Mouse (Mus musculus) forebrain, embryonic 10.5 days (tissue): ENCODE measurements around the gene Iqcf3. TPM values are rescaled to one million over a fixed set of nuclear protein-coding genes. Genes with fewer than 3 reads are reported as not detected.
"Not testable (repeated sequence)": the region's sequence is repeated elsewhere in the genome, so short reads cannot be mapped to it uniquely, and the experiment has no call there.

Experiments used
- DNase-seq: peaks from one replicate; pipeline ENCODE4 v3.0.0-alpha.2; 2017; ENCODE audit warnings: low spot score; ENCODE audit errors: extremely low spot score
- H3K27ac ChIP-seq: fragments of 300-500 bp; sonication (generic); 2 replicates; pipeline ENCODE4 v1.5.1; 2016; ENCODE audit warnings: mild to moderate bottlenecking
- H3K27me3 ChIP-seq: fragments of 300-500 bp; sonication (generic); 2 replicates; pipeline ENCODE4 v1.6.1; 2016; ENCODE audit warnings: mild to moderate bottlenecking; ENCODE audit not compliant: poor library complexity, severe bottlenecking
- H3K36me3 ChIP-seq: fragments of 300-500 bp; sonication (generic); replicated peaks from 2 replicates; pipeline ENCODE4 v1.6.1; 2016; ENCODE audit warnings: mild to moderate bottlenecking, moderate library complexity
- H3K4me1 ChIP-seq: fragments of 300-500 bp; sonication (generic); 2 replicates; pipeline ENCODE4 v1.6.1; 2016
- H3K4me3 ChIP-seq: fragments of 300-500 bp; sonication (generic); 2 replicates; pipeline ENCODE4 v1.5.1; 2016; ENCODE audit warnings: mild to moderate bottlenecking, moderate library complexity
- H3K9me3 ChIP-seq: fragments of 300-500 bp; sonication (generic); 2 replicates; pipeline ENCODE4 v1.6.1; 2016; ENCODE audit warnings: mild to moderate bottlenecking, moderate library complexity
- WGBS: fragments of 180-500 bp; shearing (Covaris S2); methylation state at CpG from one replicate; pipeline ENCODE4 v1.1.7; 2016; 5-methylcytosine and 5-hydroxymethylcytosine counted together
- polyA plus RNA-seq: library from polyadenylated mRNA; unstranded; fragments of >200 nt; fragmentation: Nextera tagmentation; extraction: Ambion mirVana; gene quantifications from 2 replicates; pipeline ENCODE4 v1.2.1, GENCODE M21; 2016

The Iqcf3 gene
- not detected in 2 replicates for polyA plus RNA-seq

- Histone ChIP-seq H3K27me3 (no peaks in the 10 kb centered on the region), H3K36me3 (no peaks in the 10 kb centered on the region), H3K4me1 (no peaks in the 10 kb centered on the region), H3K4me3 (no peak within 1 kb of the TSS), H3K9me3 (no peaks in the 10 kb centered on the region), H3K27ac (no peak within 1 kb of the TSS)
- DNase-seq, result no peak
- 92% methylated on average over 5 of the region's 5 CpGs for WGBS
These were observed at the start of gene Iqcf3 for GRCm38 (mm10) chr9:106561531-106561930. Iqcf3 (minus strand) TSS chr9:106561631.

GRCm38 (mm10) chr9:106610727-106611126 is 49.3 kb upstream of the Iqcf3 start:
- WGBS, result 87% methylated on average over 4 of the region's 4 CpGs
- H3K4me1 ChIP-seq, result peaks cover 18% of the 10 kb centered on the region
- H3K27me3 ChIP-seq, result no peaks in the 10 kb centered on the region
- no peak for DNase-seq
- no peaks in the 10 kb centered on the region for H3K36me3 ChIP-seq
- no peak overlapping the region for H3K4me3 ChIP-seq
- no peak overlapping the region for H3K27ac ChIP-seq
- H3K9me3 ChIP-seq, result no peaks in the 10 kb centered on the region

- H3K9me3 ChIP-seq, result no peaks in the 10 kb centered on the region
- 30% methylated on average over 8 of the region's 8 CpGs for WGBS
- DNase-seq, result peak; percentile 46
- H3K36me3 ChIP-seq, result no peaks in the 10 kb centered on the region
- H3K27me3 ChIP-seq, result no peaks in the 10 kb centered on the region
- H3K27ac ChIP-seq, result no peak overlapping the region
- H3K4me1 ChIP-seq, result no peaks in the 10 kb centered on the region
- H3K4me3 ChIP-seq, result no peak overlapping the region
These were observed 39.1 kb upstream of the Iqcf3 start for GRCm38 (mm10) chr9:106600546-106600945.

GRCm38 (mm10) chr9:106598466-106598865 is 37.0 kb upstream of the Iqcf3 start:
- H3K4me1 ChIP-seq, result no peaks in the 10 kb centered on the region
- DNase-seq, result no peak
- WGBS, result 42% methylated on average over 7 of the region's 7 CpGs
- H3K36me3 ChIP-seq, result no peaks in the 10 kb centered on the region
- H3K9me3 ChIP-seq, result no peaks in the 10 kb centered on the region
- H3K4me3 ChIP-seq, result no peak overlapping the region
- no peak overlapping the region for H3K27ac ChIP-seq
- no peaks in the 10 kb centered on the region for H3K27me3 ChIP-seq

GRCm38 (mm10) chr9:106595836-106596235 is 34.4 kb upstream of the Iqcf3 start:
- Histone ChIP-seq H3K27me3 (no peaks in the 10 kb centered on the region), H3K4me3 (no peak overlapping the region), H3K36me3 (no peaks in the 10 kb centered on the region), H3K27ac (no peak overlapping the region), H3K4me1 (no peaks in the 10 kb centered on the region), H3K9me3 (no peaks in the 10 kb centered on the region)
- WGBS, result 74% methylated on average over 7 of the region's 7 CpGs
- DNase-seq, result no peak

- not testable (repeated sequence) for H3K36me3 ChIP-seq, DNase-seq, H3K27ac ChIP-seq, H3K9me3 ChIP-seq, H3K27me3 ChIP-seq, H3K4me3 ChIP-seq, H3K4me1 ChIP-seq
- WGBS, result 46% methylated on average over 4 of the region's 4 CpGs
These were observed 34.0 kb upstream of the Iqcf3 start for GRCm38 (mm10) chr9:106595402-106595801.

GRCm38 (mm10) chr9:106592158-106592557 is 30.7 kb upstream of the Iqcf3 start:
- no peaks in the 10 kb centered on the region for H3K9me3 ChIP-seq
- H3K4me1 ChIP-seq, result no peaks in the 10 kb centered on the region
- no peak overlapping the region for H3K4me3 ChIP-seq
- H3K27me3 ChIP-seq, result no peaks in the 10 kb centered on the region
- DNase-seq, result no peak
- no peaks in the 10 kb centered on the region for H3K36me3 ChIP-seq
- H3K27ac ChIP-seq, result no peak overlapping the region
- WGBS, result 93% methylated on average over 5 of the region's 5 CpGs

GRCm38 (mm10) chr9:106582552-106582951 is 21.1 kb upstream of the Iqcf3 start:
- no peak overlapping the region for H3K4me3 ChIP-seq
- no peaks in the 10 kb centered on the region for H3K4me1 ChIP-seq
- H3K27ac ChIP-seq, result no peak overlapping the region
- no peak for DNase-seq
- WGBS, result 74% methylated on average over 1 of the region's 1 CpGs
- no peaks in the 10 kb centered on the region for H3K27me3 ChIP-seq
- H3K36me3 ChIP-seq, result no peaks in the 10 kb centered on the region
- no peaks in the 10 kb centered on the region for H3K9me3 ChIP-seq

GRCm38 (mm10) chr9:106580016-106580415 is 18.6 kb upstream of the Iqcf3 start:
- DNase-seq, result no peak
- WGBS, result 87% methylated on average over 7 of the region's 7 CpGs
- H3K27ac ChIP-seq, result no peak overlapping the region
- no peaks in the 10 kb centered on the region for H3K9me3 ChIP-seq
- no peak overlapping the region for H3K4me3 ChIP-seq
- H3K36me3 ChIP-seq, result no peaks in the 10 kb centered on the region
- no peaks in the 10 kb centered on the region for H3K4me1 ChIP-seq
- no peaks in the 10 kb centered on the region for H3K27me3 ChIP-seq

- no peaks in the 10 kb centered on the region for H3K27me3 ChIP-seq
- H3K36me3 ChIP-seq, result no peaks in the 10 kb centered on the region
- H3K9me3 ChIP-seq, result no peaks in the 10 kb centered on the region
- WGBS, result 88% methylated on average over 2 of the region's 2 CpGs
- no peak overlapping the region for H3K27ac ChIP-seq
- H3K4me3 ChIP-seq, result no peak overlapping the region
- DNase-seq, result no peak
- no peaks in the 10 kb centered on the region for H3K4me1 ChIP-seq
These were observed 14.7 kb upstream of the Iqcf3 start for GRCm38 (mm10) chr9:106576112-106576511.

- H3K9me3 ChIP-seq, result no peaks in the 10 kb centered on the region
- DNase-seq, result no peak
- H3K36me3 ChIP-seq, result no peaks in the 10 kb centered on the region
- no peaks in the 10 kb centered on the region for H3K4me1 ChIP-seq
- no peak overlapping the region for H3K4me3 ChIP-seq
- 87% methylated on average over 5 of the region's 5 CpGs for WGBS
- H3K27me3 ChIP-seq, result no peaks in the 10 kb centered on the region
- H3K27ac ChIP-seq, result no peak overlapping the region
These were observed 11.9 kb upstream of the Iqcf3 start for GRCm38 (mm10) chr9:106573366-106573765.

- H3K27ac ChIP-seq, result no peak overlapping the region
- H3K36me3 ChIP-seq, result no peaks in the 10 kb centered on the region
- H3K9me3 ChIP-seq, result no peaks in the 10 kb centered on the region
- no peaks in the 10 kb centered on the region for H3K27me3 ChIP-seq
- DNase-seq, result no peak
- no peak overlapping the region for H3K4me3 ChIP-seq
- H3K4me1 ChIP-seq, result no peaks in the 10 kb centered on the region
- 95% methylated on average over 2 of the region's 2 CpGs for WGBS
These were observed 10.8 kb upstream of the Iqcf3 start for GRCm38 (mm10) chr9:106572186-106572585.

GRCm38 (mm10) chr9:106570896-106571295 is 9.5 kb upstream of the Iqcf3 start, which contains the start of gene Iqcf4:
Iqcf4 (minus strand) TSS chr9:106570996.
- 91% methylated on average over 7 of the region's 7 CpGs for WGBS
- DNase-seq, result no peak

GRCm38 (mm10) chr9:106566437-106566836 is 5.0 kb upstream of the Iqcf3 start:
- H3K36me3 ChIP-seq, result no peaks in the 10 kb centered on the region
- no peak for DNase-seq
- no peak overlapping the region for H3K4me3 ChIP-seq
- no peaks in the 10 kb centered on the region for H3K27me3 ChIP-seq
- 74% methylated on average over 11 of the region's 11 CpGs for WGBS
- no peaks in the 10 kb centered on the region for H3K9me3 ChIP-seq
- no peak overlapping the region for H3K27ac ChIP-seq
- H3K4me1 ChIP-seq, result no peaks in the 10 kb centered on the region

More at GRCm38 (mm10) chr9:106570896-106571295, 9.5 kb upstream of the Iqcf3 start, which contains the start of gene Iqcf4:
- Histone ChIP-seq H3K27me3 (no peaks in the 10 kb centered on the region), H3K4me3 (no peak within 1 kb of the TSS), H3K4me1 (no peaks in the 10 kb centered on the region), H3K9me3 (no peaks in the 10 kb centered on the region), H3K27ac (no peak within 1 kb of the TSS), H3K36me3 (no peaks in the 10 kb centered on the region)
